Mouse (Mus musculus): ENCODE data around the gene 4930578G10Rik.
"Not testable (repeated sequence)": the region's sequence is repeated elsewhere in the genome, so short reads cannot be mapped to it uniquely, and the experiment has no call there.

DNA sequence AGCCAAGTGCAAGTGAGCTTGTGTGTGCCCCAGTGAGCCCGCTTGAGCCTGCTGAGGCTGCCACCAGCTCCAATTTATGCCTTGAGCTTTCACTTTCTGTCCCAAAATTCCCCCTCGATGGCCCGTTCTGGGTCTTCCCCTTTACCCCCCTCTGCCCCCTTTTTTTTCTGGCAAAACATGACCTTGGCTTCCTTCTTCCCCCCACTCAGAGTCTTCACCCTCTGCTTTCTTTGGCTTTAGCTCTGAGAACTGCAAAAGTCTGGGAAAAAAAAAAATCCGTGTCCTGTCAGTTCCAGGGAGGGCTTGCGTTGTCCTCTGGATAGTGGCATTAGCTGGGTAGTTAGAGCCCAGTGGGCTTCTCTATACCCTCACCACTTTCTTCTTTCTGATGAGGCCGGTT, 21.1 kb downstream of the 4930578G10Rik start, which contains the start of gene Ccl19:
- not testable (repeated sequence) for TF ChIP-seq CTCF (IDR thresholded peaks at IDR 0.05; ENCODE audit: insufficient read depth, low read length); POLR2A (IDR thresholded peaks at IDR 0.05; ENCODE audit: borderline replicate concordance, extremely low read depth, low read depth, low read length)

Measured in lung, adult 2 months (tissue).